19 mouse cellular contexts compared by ENCODE assay signal in genomic region chr2:48990322-48990721, GRCm38 (mm10). TPM values are rescaled to one million over a fixed set of nuclear protein-coding genes. Genes with fewer than 3 reads are reported as not detected.
DNase-seq lines count a peak whose midpoint lies in the region; ATAC-seq lines count a peak whose summit lies in the region.
"Had no signal": no experiment of that assay in that cellular context is flagged by ENCODE, and none has a peak within 500 bp of the region (broad histone marks: within the 10 kb centered on the region; RNA-seq: fewer than 3 reads in every experiment).

No protein-coding gene starts in this region.

- no peak for DNase-seq in retina, embryonic 14.5 days (ENCODE audit: low spot score)
- DNase-seq: adrenal gland, adult 2 months; adrenal gland, adult 8-10 months; adrenal gland, postnatal 10 days; adrenal gland, postnatal 14 days; adrenal gland, postnatal 25 days; adrenal gland, postnatal 36 days; B cell, adult 2 months; cerebellum, adult 11 months; cerebellum, adult 11-12 months; cerebellum, adult 18-20 months; cerebellum, adult 2 months; cerebellum, adult 8-10 months had no signal

- ATAC-seq in CD4-positive, CD25-positive, alpha-beta regulatory T cell, adult 4 months: peak; percentile 64
- ATAC-seq in activated CD4-positive, CD25-positive, alpha-beta regulatory T cell, adult 4 months: peak; percentile 57
- peak; percentile 57 for ATAC-seq in inflammation-experienced regulatory T-cells, adult 6 months
- no peak for ATAC-seq in megakaryocyte progenitor cell, adult 5-6 weeks (replicated peaks; ENCODE audit: poor library complexity)
- no peak for ATAC-seq in granulocyte monocyte progenitor cell, adult 5-6 weeks (replicated peaks; ENCODE audit: poor library complexity, severe bottlenecking)
- ATAC-seq: Patski had no signal

RNA-seq across cellular contexts. Expression of gene Orc4, which starts 40.2 kb away (rescaled TPM):
- 100 to 1,000 TPM in 1 of 2 experiments, 10 to 100 TPM in 1; 98.5 to 124 TPM for polyA plus RNA-seq in CD4-positive, CD25-positive, alpha-beta regulatory T cell, adult 4 months (2017; shearing (Covaris generic))
- polyA plus RNA-seq in activated CD4-positive, CD25-positive, alpha-beta regulatory T cell, adult 4 months (2017; shearing (Covaris generic)): 100 to 1,000 TPM; 103 to 115 TPM
- polyA plus RNA-seq in inflammation-experienced regulatory T-cells, adult 6 months (2017; shearing (Covaris generic)): 100 to 1,000 TPM in 2 of 3 experiments, 10 to 100 TPM in 1; 95.1 to 114 (median 114) TPM
- 88.0 and 110 TPM in 2 replicates for total RNA-seq in megakaryocyte progenitor cell, adult 5-6 weeks (2015)
- 143 and 165 TPM in 2 replicates for total RNA-seq in megakaryocyte progenitor cell, adult 5-6 weeks (2017)
- total RNA-seq in granulocyte monocyte progenitor cell, adult 5-6 weeks (2014; fragmentation: Nextera tagmentation): 82.1 and 98.6 TPM in 2 replicates
- total RNA-seq in granulocyte monocyte progenitor cell, adult 5-6 weeks (2017): 128 and 143 TPM in 2 replicates

RNA-seq across cellular contexts. Expression of gene Mbd5, which starts 41.0 kb away (rescaled TPM):
- 10 to 100 TPM; 25.0 to 29.3 TPM for polyA plus RNA-seq in CD4-positive, CD25-positive, alpha-beta regulatory T cell, adult 4 months (2017; shearing (Covaris generic))
- 10 to 100 TPM; 19.8 to 23.9 TPM for polyA plus RNA-seq in activated CD4-positive, CD25-positive, alpha-beta regulatory T cell, adult 4 months (2017; shearing (Covaris generic))
- 10 to 100 TPM; 20.2 to 32.2 (median 22.8) TPM for polyA plus RNA-seq in inflammation-experienced regulatory T-cells, adult 6 months (2017; shearing (Covaris generic))
- 28.6 and 30.9 TPM in 2 replicates for total RNA-seq in megakaryocyte progenitor cell, adult 5-6 weeks (2015)
- 13.5 and 20.8 TPM in 2 replicates for total RNA-seq in megakaryocyte progenitor cell, adult 5-6 weeks (2017)
- total RNA-seq in granulocyte monocyte progenitor cell, adult 5-6 weeks (2014; fragmentation: Nextera tagmentation): 22.6 and 31.4 TPM in 2 replicates
- 22.3 and 25.1 TPM in 2 replicates for total RNA-seq in granulocyte monocyte progenitor cell, adult 5-6 weeks (2017)

Comparison
In these comparisons a context has a peak if more than half of its experiments do, and no peak if none do; other contexts are left out.
1. ATAC-seq: peak in CD4-positive, CD25-positive, alpha-beta regulatory T cell, adult 4 months (single experiment), activated CD4-positive, CD25-positive, alpha-beta regulatory T cell, adult 4 months (single experiment) and inflammation-experienced regulatory T-cells, adult 6 months (single experiment); none in megakaryocyte progenitor cell, adult 5-6 weeks (single experiment) and granulocyte monocyte progenitor cell, adult 5-6 weeks (single experiment).